Mouse (Mus musculus) embryonic facial prominence, embryonic 11.5 days (tissue): ENCODE results near the gene Gm9821. TPM values are rescaled to one million over a fixed set of nuclear protein-coding genes. Genes with fewer than 3 reads are reported as not detected.

Source experiments
- ATAC-seq: fragments of 200-750 bp; cut with Nextera tagmentation; replicated peaks from 2 replicates; pipeline ENCODE4 v1.8.0; 2017; ENCODE audit warnings: low read depth; ENCODE audit not compliant: insufficient number of reproducible peaks, low FRiP score, low TSS enrichment
- DNase-seq: peaks from one replicate; pipeline ENCODE4 v3.0.0-alpha.2; 2015; ENCODE audit warnings: low spot score
- H3K27ac ChIP-seq: fragments of 300-500 bp; sonication (generic); replicated peaks from 2 replicates; pipeline ENCODE4 v1.5.1; 2014; ENCODE audit warnings: mild to moderate bottlenecking, low read depth, low read length, control low read depth
- H3K27me3 ChIP-seq: fragments of 300-500 bp; sonication (generic); 2 replicates; pipeline ENCODE4 v1.6.1; 2014; ENCODE audit warnings: mild to moderate bottlenecking, low read length, moderate library complexity, mixed read lengths; ENCODE audit not compliant: control insufficient read depth, insufficient read depth
- H3K36me3 ChIP-seq: fragments of 300-500 bp; sonication (generic); replicated peaks from 2 replicates; pipeline ENCODE4 v1.6.1; 2014; ENCODE audit warnings: low read depth, mild to moderate bottlenecking, low read length, moderate library complexity, mixed read lengths; ENCODE audit not compliant: control insufficient read depth, insufficient read depth
- H3K4me1 ChIP-seq: fragments of 300-500 bp; sonication (generic); 2 replicates; pipeline ENCODE4 v1.6.1; 2014; ENCODE audit warnings: low read length, mixed read lengths; ENCODE audit not compliant: control insufficient read depth, insufficient read depth
- H3K4me2 ChIP-seq: fragments of 300-500 bp; sonication (generic); 2 replicates; pipeline ENCODE4 v1.6.1; 2014; ENCODE audit warnings: low read depth, mild to moderate bottlenecking, control low read depth, low read length, moderate library complexity
- H3K4me3 ChIP-seq: fragments of 300-500 bp; sonication (generic); 2 replicates; pipeline ENCODE4 v1.5.1; 2014; ENCODE audit warnings: low read depth, low read length, control low read depth
- H3K9ac ChIP-seq: fragments of 300-500 bp; sonication (generic); replicated peaks from 2 replicates; pipeline ENCODE4 v1.6.1; 2014; ENCODE audit warnings: mild to moderate bottlenecking, control low read depth, low read length
- H3K9me3 ChIP-seq: fragments of 300-500 bp; sonication (generic); replicated peaks from 2 replicates; pipeline ENCODE4 v1.6.1; 2016; ENCODE audit warnings: mild to moderate bottlenecking, low read length, inconsistent platforms, mixed read lengths; ENCODE audit not compliant: control insufficient read depth
- WGBS: fragments of 180-500 bp; shearing (Covaris S2); extraction: QIAGEN DNeasy Blood & Tissue Kit; methylation state at CpG from one replicate; pipeline ENCODE4 v1.1.7; 2014; 5-methylcytosine and 5-hydroxymethylcytosine counted together
- polyA plus RNA-seq: library from polyadenylated mRNA; unstranded; fragments of >200 nt; fragmentation: Nextera tagmentation; extraction: Ambion mirVana; gene quantifications from 2 replicates; pipeline ENCODE4 v1.2.1, GENCODE M21; 2014

Gm9821 gene
- polyA plus RNA-seq, 1 experiment from 2014 or later = not detected

- Histone ChIP-seq H3K4me1 (no peaks in the 10 kb centered on the region; the same call in 1 of the 2 replicates), H3K9ac (peak overlapping the region; percentile 35; the same call in 1 of the 2 replicates), H3K4me2 (peak overlapping the region; percentile 1; the same call in 1 of the 2 replicates), H3K4me3 (no peak overlapping the region), H3K36me3 (no peaks in the 10 kb centered on the region), H3K27ac (peak overlapping the region; percentile 36), H3K9me3 (no peaks in the 10 kb centered on the region), H3K27me3 (no peaks in the 10 kb centered on the region)
- peak; percentile 82 for ATAC-seq
- under 1% methylated on average over 8 of the region's 13 CpGs for WGBS
- peak; percentile 87 for DNase-seq
These were observed 38.9 kb downstream of the Gm9821 start for GRCm38 (mm10) chr2:91984439-91984838.

GRCm38 (mm10) chr2:91984906-91985525 is 39.5 kb downstream of the Gm9821 start:
- no peak for DNase-seq
- 34% methylated on average over 9 of the region's 9 CpGs for WGBS
- ATAC-seq = no peak
- Histone ChIP-seq H3K9ac (no peak overlapping the region), H3K9me3 (no peaks in the 10 kb centered on the region), H3K27me3 (no peaks in the 10 kb centered on the region), H3K4me1 (no peaks in the 10 kb centered on the region; the same call in 1 of the 2 replicates), H3K36me3 (no peaks in the 10 kb centered on the region), H3K4me3 (no peak overlapping the region), H3K4me2 (no peak overlapping the region), H3K27ac (peak overlapping the region; percentile 70)

- no peaks in the 10 kb centered on the region for H3K9me3 ChIP-seq
- no peaks in the 10 kb centered on the region for H3K27me3 ChIP-seq
- no peaks in the 10 kb centered on the region; the same call in 1 of the 2 replicates for H3K4me1 ChIP-seq
- no peak overlapping the region for H3K4me3 ChIP-seq
- no peak overlapping the region for H3K27ac ChIP-seq
- no peaks in the 10 kb centered on the region for H3K36me3 ChIP-seq
- H3K4me2 ChIP-seq = no peak overlapping the region
- no peak for DNase-seq
- 6% methylated on average over 5 of the region's 5 CpGs for WGBS
- no peak; the same call in 1 of the 2 replicates for ATAC-seq
- no peak overlapping the region for H3K9ac ChIP-seq
These were observed 40.6 kb downstream of the Gm9821 start for GRCm38 (mm10) chr2:91986071-91986470.

GRCm38 (mm10) chr2:91987542-91987941 is 42.0 kb downstream of the Gm9821 start:
- no peaks in the 10 kb centered on the region for H3K36me3 ChIP-seq
- DNase-seq (peak; percentile 93), ATAC-seq (no peak)
- H3K4me1 ChIP-seq = no peaks in the 10 kb centered on the region; the same call in 1 of the 2 replicates
- H3K9ac ChIP-seq = no peak overlapping the region
- H3K4me3 ChIP-seq = no peak overlapping the region
- WGBS = 2% methylated on average over 3 of the region's 3 CpGs
- H3K9me3 ChIP-seq = no peaks in the 10 kb centered on the region
- H3K27me3 ChIP-seq = no peaks in the 10 kb centered on the region
- no peak overlapping the region for H3K4me2 ChIP-seq
- no peak overlapping the region for H3K27ac ChIP-seq

GRCm38 (mm10) chr2:91989750-91990149 is 44.2 kb downstream of the Gm9821 start:
- no peaks in the 10 kb centered on the region for H3K36me3 ChIP-seq
- no peak overlapping the region for H3K4me2 ChIP-seq
- ATAC-seq (no peak), DNase-seq (no peak)
- H3K27me3 ChIP-seq = no peaks in the 10 kb centered on the region
- H3K9me3 ChIP-seq = no peaks in the 10 kb centered on the region
- no peak overlapping the region for H3K27ac ChIP-seq
- no peaks in the 10 kb centered on the region; the same call in 1 of the 2 replicates for H3K4me1 ChIP-seq
- H3K9ac ChIP-seq = no peak overlapping the region
- no peak overlapping the region for H3K4me3 ChIP-seq

- Histone ChIP-seq H3K9me3 (no peaks in the 10 kb centered on the region), H3K4me2 (no peak overlapping the region), H3K4me3 (no peak overlapping the region), H3K27me3 (no peaks in the 10 kb centered on the region), H3K4me1 (no peaks in the 10 kb centered on the region), H3K36me3 (no peaks in the 10 kb centered on the region), H3K9ac (no peak overlapping the region), H3K27ac (no peak overlapping the region)
- 0 out of 2 replicates have a peak, but pooled peaks have one; percentile 16 for ATAC-seq
- WGBS = 79% methylated on average over 3 of the region's 3 CpGs
- DNase-seq = no peak
These were observed 47.9 kb downstream of the Gm9821 start for GRCm38 (mm10) chr2:91993409-91993808.

GRCm38 (mm10) chr2:91996006-91996405 is 50.5 kb downstream of the Gm9821 start:
- H3K4me3 ChIP-seq = no peak overlapping the region
- WGBS = 84% methylated on average over 5 of the region's 5 CpGs
- DNase-seq (no peak), ATAC-seq (no peak)
- H3K9ac ChIP-seq = no peak overlapping the region
- no peak overlapping the region for H3K27ac ChIP-seq
- H3K4me1 ChIP-seq = no peaks in the 10 kb centered on the region
- H3K9me3 ChIP-seq = no peaks in the 10 kb centered on the region
- H3K36me3 ChIP-seq = no peaks in the 10 kb centered on the region
- H3K27me3 ChIP-seq = no peaks in the 10 kb centered on the region
- H3K4me2 ChIP-seq = no peak overlapping the region
